Mouse (Mus musculus) layer of hippocampus, postnatal 10 days (tissue): Measurements from ENCODE around the gene Tceal8. TPM values are rescaled to one million over a fixed set of nuclear protein-coding genes. Genes with fewer than 3 reads are reported as not detected.
A peak's percentile ranks its signal among the peaks of the same experiment; 100 is the strongest.
"Not testable (repeated sequence)": the region's sequence is repeated elsewhere in the genome, so short reads cannot be mapped to it uniquely, and the experiment has no call there.

Source experiments
- DNase-seq, 2 experiments: peaks; one replicate each; pipeline ENCODE4 v3.0.0; 2021; ENCODE audit warnings: low spot score in 2 of 2
- long read RNA-seq: library from polyadenylated mRNA; stranded (forward); transcript quantifications from one replicate; pipeline ENCODE4 v2.0.0, GENCODE M21; 2023
- total RNA-seq, 2 experiments: library from RNA; stranded (reverse); gene quantifications; 2 replicates each; pipeline ENCODE4 v1.2.3; 2021

Gene Tceal8
- total RNA-seq: 10 to 100 TPM; 41.3 to 49.0 TPM
- long read RNA-seq, transcript Tceal8-201 (3 exons, 1,250 nt): major isoform, 70 of 71 reads
- long read RNA-seq, partial matches to known transcripts: 0 of 71 reads
- long read RNA-seq, other reads (novel, unspliced or antisense): 1 of 71 reads

DNA sequence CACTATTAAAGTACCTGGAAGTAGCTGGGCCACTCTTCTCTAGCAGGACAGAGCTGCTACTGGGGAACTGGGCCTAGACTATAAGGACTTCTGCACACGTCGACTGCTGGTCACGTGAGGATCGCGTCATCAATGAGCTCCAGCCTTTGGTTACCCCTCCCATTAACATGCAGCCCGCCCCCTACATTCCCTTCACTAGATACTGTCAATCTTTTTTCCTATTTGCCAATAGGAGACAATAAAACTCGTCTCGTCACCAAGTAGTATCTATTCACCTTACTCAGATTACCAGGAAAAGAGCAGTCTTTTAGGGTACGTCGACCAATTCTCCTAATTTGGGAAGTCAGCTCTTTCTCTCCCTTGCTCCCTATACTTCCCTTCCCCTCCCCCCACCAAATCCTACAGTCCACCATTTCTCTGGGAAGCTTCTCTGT, at the start of gene Tceal8:
Gene Tceal8 (minus strand): TSS at position 225 of the 434 bp plus-strand sequence.
- peak; percentile 51 to 63 for DNase-seq

- no peak for DNase-seq
Measured at GRCm38 (mm10) chrX:136216303-136216702, 44.2 kb upstream of the Tceal8 start.

DNA sequence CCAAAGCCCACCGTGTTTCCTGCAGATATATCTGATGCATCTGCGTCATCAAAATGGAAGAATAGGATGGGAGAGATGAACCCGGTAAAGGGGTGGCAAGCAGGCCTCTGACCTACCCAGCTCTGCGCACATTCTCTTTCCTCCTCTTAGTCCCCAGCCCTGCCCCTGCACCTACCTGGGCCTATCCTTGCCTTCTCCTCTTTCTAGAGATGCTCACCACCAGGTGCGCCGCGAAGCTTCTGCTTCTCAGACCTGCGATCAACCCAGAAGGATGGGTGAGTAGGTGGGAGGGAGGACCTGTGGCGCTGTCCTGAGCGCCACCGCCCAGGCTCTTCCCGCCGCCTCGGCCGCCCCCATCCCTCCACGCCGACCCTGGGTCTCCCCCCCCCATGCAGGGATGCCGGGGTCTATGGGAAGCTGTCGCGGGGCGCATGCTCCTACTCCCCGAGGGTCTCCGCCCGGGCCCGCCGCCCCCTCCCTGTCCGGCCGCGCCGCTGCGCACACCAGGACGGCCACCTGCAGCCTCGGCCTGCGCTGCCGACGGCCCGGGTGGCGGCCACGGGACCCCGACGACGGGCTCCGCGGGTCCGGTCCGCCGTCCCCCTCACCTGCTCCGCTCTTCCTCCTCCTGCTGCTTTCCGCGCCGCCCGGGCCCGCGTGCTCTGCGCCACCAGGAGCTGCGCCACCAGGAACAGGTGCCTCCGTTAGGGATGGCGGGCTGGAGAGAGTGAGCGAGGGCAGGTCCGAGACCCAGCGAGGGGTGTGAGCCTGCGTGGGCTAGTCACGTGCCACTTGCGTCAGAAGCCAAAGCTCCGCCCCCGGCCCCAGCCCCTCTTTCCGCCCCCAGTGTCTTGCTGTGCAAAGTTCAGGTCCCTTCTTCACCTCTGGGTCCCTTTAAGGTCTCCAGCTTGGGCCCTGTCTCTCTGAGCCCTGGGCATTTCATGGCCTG, 42.9 kb upstream of the Tceal8 start, which contains the start of the genes Tceal7 and Bex1:
Gene Tceal7 (plus strand): TSS at position 51 of the 949 bp plus-strand sequence.
Gene Bex1 (minus strand): TSS at position 785 of the 949 bp plus-strand sequence.
- peak in 1 of 2 experiments; percentile 17 for DNase-seq

DNA sequence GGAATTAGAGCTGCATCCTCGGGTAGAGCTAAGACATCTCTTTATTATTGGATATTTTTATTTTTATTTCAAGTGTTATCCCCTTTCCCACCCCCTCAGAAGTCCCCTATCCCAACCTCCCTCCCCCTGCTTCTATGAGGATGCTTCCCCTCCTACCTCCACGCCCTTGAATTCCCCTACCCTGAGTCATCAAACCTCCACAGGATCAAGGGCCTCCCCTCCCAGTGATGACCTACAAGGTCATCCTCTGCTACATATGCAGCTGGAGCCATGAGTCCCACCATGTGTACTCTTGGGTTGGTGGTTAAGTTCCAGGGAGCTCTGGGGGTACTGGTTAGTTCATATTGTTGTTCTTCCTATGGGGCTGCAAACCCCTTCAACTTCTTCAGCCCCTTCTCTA, 41.3 kb upstream of the Tceal8 start:
- no peak for DNase-seq

DNA sequence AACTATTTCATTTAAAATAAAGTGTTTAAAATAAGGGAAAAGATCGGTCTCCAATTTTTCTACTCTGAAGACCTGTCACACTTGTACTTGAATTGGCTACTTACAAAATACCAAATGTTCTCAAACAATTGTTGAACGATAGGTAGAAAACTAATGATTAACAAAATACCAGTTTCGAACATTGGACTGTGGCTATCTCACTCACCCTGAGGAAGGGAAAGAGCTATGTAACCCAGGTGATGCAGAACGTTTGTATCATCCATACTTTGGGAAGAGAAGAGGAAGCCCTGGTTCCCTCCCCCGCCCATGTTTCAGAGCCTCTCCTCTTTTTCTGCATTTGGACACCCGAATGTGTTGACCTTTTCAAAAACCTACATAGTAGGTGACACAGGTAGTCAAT, 32.3 kb upstream of the Tceal8 start:
- no peak for DNase-seq

GRCm38 (mm10) chrX:136203664-136204066, 31.5 kb upstream of the Tceal8 start, which contains the start of gene Tceal5:
Gene Tceal5 (minus strand): TSS chrX:136203876.
- DNase-seq: peak; percentile 41 to 56

GRCm38 (mm10) chrX:136203257-136203656, 31.1 kb upstream of the Tceal8 start:
- DNase-seq: no peak

DNA sequence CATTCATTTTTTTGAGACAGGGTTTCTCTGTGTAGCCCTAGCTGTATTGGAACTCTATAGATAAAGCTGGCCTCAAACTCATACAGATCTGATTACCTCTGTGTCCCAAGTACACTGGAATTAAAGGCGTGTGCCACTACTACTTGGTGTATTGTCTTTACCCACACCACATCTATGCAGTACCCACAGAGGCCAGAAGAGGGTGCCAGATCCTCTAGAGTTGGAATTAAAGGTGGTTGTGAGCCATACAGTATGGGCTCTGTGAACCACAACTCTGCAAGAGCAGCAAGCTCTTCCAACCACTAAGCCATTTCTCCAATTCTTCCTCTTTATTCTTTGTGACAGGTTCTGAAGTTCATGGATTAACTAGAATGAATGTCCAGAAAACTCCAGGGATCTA, 24.7 kb upstream of the Tceal8 start:
- DNase-seq: peak; percentile 23 to 28

GRCm38 (mm10) chrX:136195193-136195944, 23.2 kb upstream of the Tceal8 start:
- no peak for DNase-seq

DNA sequence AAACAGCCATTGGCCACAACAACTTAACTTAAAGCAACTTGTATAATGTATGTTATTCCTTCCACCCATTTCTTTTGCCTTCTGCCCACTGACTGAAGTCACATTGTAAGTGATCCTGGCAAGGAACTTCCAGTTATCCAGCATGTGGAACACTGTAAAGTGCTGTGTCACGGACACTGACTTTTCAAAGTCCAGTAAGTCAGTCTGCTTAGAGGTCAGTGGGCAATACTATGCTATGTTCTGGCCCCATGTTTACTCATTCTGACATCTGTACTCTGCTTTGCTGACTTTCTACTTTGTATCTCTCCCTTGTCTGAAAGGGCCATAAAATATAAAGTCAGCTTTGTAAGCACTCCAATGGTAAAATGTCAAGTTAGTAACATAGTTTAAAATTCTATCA, 11.0 kb upstream of the Tceal8 start:
- no peak for DNase-seq

GRCm38 (mm10) chrX:136180897-136181553, 8.9 kb upstream of the Tceal8 start:
- DNase-seq: no peak

GRCm38 (mm10) chrX:136172786-136173185, 644 bp upstream of the Tceal8 start:
- no peak for DNase-seq

- peak; percentile 57 to 64 for DNase-seq
Measured at GRCm38 (mm10) chrX:136171189-136172117, 689 bp downstream of the Tceal8 start.

DNA sequence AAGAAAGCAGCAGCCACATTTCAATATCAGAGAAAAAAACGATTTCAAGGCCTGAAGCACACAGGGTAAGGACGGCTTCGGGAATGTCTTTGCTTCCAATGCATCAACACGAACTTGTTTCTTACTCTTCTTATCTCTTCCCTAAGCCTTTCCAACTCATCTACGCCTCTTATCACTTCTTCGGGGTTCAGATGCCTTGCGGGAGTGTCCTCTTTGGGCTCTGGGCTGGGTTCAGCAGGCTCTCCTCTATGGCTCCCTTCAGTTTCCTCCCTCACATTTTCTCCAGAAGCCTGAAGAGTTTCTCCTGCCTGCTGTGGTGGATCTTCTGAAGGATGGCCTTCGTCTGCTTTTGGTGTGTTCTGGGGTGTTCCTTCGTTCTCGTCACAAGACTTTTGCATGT, 1.5 kb downstream of the Tceal8 start:
- DNase-seq: no peak

GRCm38 (mm10) chrX:136144195-136144594, 27.9 kb downstream of the Tceal8 start:
- DNase-seq: no peak

DNA sequence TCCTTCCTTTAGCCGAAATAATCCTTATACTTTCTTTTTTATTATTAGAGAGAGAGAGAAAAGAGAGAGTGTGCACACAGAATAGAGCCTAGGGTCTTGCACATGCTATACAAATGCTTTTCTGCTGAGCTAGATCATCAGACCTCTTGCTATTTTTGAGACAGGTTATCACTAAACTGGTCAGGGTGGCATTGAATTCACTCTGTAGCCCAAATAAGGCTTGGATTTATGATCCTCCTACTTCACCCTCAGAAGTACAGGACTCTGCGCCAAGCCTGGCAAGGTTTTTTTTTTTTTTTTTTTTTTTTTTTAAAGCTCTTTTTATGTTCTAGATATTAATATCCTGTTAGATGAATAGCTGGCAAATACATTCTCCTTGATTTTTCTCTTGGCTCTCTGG, 28.4 kb downstream of the Tceal8 start:
- no peak for DNase-seq

DNA sequence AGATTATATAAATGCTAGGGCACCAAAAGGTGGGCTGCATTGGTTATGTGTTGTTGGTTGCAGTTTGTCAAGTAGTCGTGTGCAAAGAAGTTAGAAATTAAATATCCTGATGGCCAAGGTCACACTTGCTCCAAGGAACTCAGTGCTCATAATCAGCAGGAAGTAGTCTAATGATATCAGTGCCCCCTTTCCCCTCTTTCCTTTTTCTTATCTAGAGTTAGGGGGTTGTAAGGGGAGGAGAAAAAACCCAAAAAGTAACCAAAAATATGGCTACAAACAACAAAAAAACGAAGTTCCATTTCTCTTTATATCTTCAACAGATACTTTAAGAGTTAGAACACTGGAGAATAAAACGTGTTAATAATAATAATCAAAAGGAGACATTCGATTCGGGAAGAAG, 30.8 kb downstream of the Tceal8 start:
- no peak for DNase-seq

GRCm38 (mm10) chrX:136139640-136140004, 32.5 kb downstream of the Tceal8 start:
- DNase-seq: peak in 1 of 2 experiments; percentile 10

- not testable (repeated sequence) for DNase-seq
Measured at GRCm38 (mm10) chrX:136138827-136139639, 33.1 kb downstream of the Tceal8 start, which contains the start of gene Bex4. Gene Bex4 (plus strand): TSS chrX:136138996.
